Mouse (Mus musculus) C2C12 (cell line): ENCODE measurements around the gene Id1. TPM values are rescaled to one million over a fixed set of nuclear protein-coding genes. Genes with fewer than 3 reads are reported as not detected.

ENCODE experiments used
- H3K27me3 ChIP-seq: one replicate; pipeline ENCODE4 v1.6.1; 2011; ENCODE audit not compliant: control insufficient read depth, insufficient read depth, insufficient read length
- H3K36me3 ChIP-seq: one replicate; pipeline ENCODE4 v1.6.1; 2011; ENCODE audit not compliant: control insufficient read depth, insufficient read depth
- H3K4me3 ChIP-seq: one replicate; pipeline ENCODE4 v1.5.1; 2011; ENCODE audit warnings: mild to moderate bottlenecking, control low read depth; ENCODE audit not compliant: poor library complexity, insufficient read depth, severe bottlenecking
- H3K79me2 ChIP-seq: one replicate; pipeline ENCODE4 v1.6.1; 2011; ENCODE audit not compliant: control insufficient read depth, insufficient read depth
- H3K79me3 ChIP-seq: one replicate; pipeline ENCODE4 v1.6.1; 2011; ENCODE audit warnings: low read depth, control low read depth
- H3ac ChIP-seq: one replicate; pipeline ENCODE3; 2011; ENCODE audit warnings: low read depth; ENCODE audit not compliant: control insufficient read depth, insufficient read length
- CEBPB ChIP-seq: IDR thresholded peaks from one replicate; pipeline ENCODE4 v1.6.1; 2011; ENCODE audit warnings: low read depth, mild to moderate bottlenecking, control low read depth, moderate library complexity
- CTCF ChIP-seq: IDR thresholded peaks from one replicate; pipeline ENCODE4 v1.5.1; 2011; ENCODE audit not compliant: control insufficient read depth, insufficient read depth, insufficient read length
- FOSL1 ChIP-seq: IDR thresholded peaks from one replicate; pipeline ENCODE4 v1.8.0; 2011; ENCODE audit warnings: mild to moderate bottlenecking, low read length; ENCODE audit not compliant: poor library complexity, insufficient read depth, severe bottlenecking
- MAX ChIP-seq: IDR thresholded peaks from one replicate; pipeline ENCODE4 v1.6.1; 2011; ENCODE audit warnings: mild to moderate bottlenecking, control low read depth
- MYOD1 ChIP-seq: IDR thresholded peaks from one replicate; pipeline ENCODE4 v1.6.1; 2011; ENCODE audit warnings: low read depth; ENCODE audit not compliant: control insufficient read depth, insufficient read length
- MYOG ChIP-seq: IDR thresholded peaks from one replicate; pipeline ENCODE4 v1.6.1; 2011; ENCODE audit not compliant: control insufficient read depth, insufficient read length; ENCODE audit errors: extremely low read depth
- USF1 ChIP-seq: IDR thresholded peaks from one replicate; pipeline ENCODE4 v1.6.1; 2011; ENCODE audit warnings: low read depth, mild to moderate bottlenecking, control low read depth, moderate library complexity
- long read RNA-seq, 2 experiments: library from polyadenylated mRNA; unstranded; transcript quantifications; one replicate each; pipeline ENCODE4 v2.0.0; 2019 to 2020
- polyA plus RNA-seq: library from polyadenylated mRNA; unstranded; fragments of >200 nt; fragmentation: generic; extraction: Trizol; gene quantifications from one replicate; pipeline ENCODE4 v1.2.1, GENCODE M21; 2012; ENCODE audit warnings: missing spikeins

The Id1 gene
- polyA plus RNA-seq = 503 TPM
- long read RNA-seq, experiment 1, transcript Id1-201 (2 exons, 934 nt) = major isoform, 63 of 70 reads
- long read RNA-seq, experiment 1, partial matches to known transcripts = 0 of 70 reads
- long read RNA-seq, experiment 1, other reads (novel, unspliced or antisense) = 7 of 70 reads
- long read RNA-seq, experiment 2, transcript Id1-201 (2 exons, 934 nt) = major isoform, 38 of 43 reads
- long read RNA-seq, experiment 2, partial matches to known transcripts = 0 of 43 reads
- long read RNA-seq, experiment 2, other reads (novel, unspliced or antisense) = 5 of 43 reads

- peaks cover 17% of the 10 kb centered on the region for H3K36me3 ChIP-seq
- peak within 1 kb of the TSS; percentile 92 for H3ac ChIP-seq
- peak within 1 kb of the TSS; percentile 93 for H3K4me3 ChIP-seq
- H3K27me3 ChIP-seq = no peaks in the 10 kb centered on the region
- peaks cover 28% of the 10 kb centered on the region for H3K79me3 ChIP-seq
- peak; percentile 15 for TF ChIP-seq MYOD1
- no peak for TF ChIP-seq MYOG
- peak; percentile 60 for TF ChIP-seq MAX
- peaks cover 45% of the 10 kb centered on the region for H3K79me2 ChIP-seq
Measured at GRCm38 (mm10) chr2:152736090-152736601, at the start of gene Id1. Id1 (plus strand) TSS chr2:152736251.

DNA sequence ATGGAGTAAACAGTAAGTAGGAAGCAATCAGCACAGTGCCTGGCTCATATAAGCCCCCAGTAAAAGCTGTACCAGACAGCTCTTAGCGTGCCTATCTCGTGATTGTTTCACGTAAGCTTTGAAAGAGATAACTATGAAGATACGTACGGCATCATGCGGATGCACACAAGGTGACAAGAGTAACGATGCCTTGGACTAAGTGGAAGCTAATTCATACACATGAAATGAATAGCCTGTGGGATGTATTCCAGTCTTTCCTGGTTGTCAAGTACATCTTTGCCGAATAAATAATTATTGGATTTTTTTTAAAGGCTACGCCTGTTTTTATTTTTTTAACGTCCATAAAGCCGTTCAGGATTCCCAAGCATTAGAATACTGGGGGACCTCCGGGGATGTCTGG, 49.7 kb upstream of the Id1 start:
- Histone ChIP-seq H3K79me3 (peaks cover 19% of the 10 kb centered on the region), H3ac (no peak overlapping the region), H3K79me2 (peaks cover 46% of the 10 kb centered on the region), H3K36me3 (peaks cover 89% of the 10 kb centered on the region), H3K27me3 (no peaks in the 10 kb centered on the region), H3K4me3 (no peak overlapping the region)
- TF ChIP-seq CEBPB (no peak), MYOG (no peak), CTCF (no peak), USF1 (no peak), MAX (no peak), MYOD1 (no peak), FOSL1 (no peak)

DNA sequence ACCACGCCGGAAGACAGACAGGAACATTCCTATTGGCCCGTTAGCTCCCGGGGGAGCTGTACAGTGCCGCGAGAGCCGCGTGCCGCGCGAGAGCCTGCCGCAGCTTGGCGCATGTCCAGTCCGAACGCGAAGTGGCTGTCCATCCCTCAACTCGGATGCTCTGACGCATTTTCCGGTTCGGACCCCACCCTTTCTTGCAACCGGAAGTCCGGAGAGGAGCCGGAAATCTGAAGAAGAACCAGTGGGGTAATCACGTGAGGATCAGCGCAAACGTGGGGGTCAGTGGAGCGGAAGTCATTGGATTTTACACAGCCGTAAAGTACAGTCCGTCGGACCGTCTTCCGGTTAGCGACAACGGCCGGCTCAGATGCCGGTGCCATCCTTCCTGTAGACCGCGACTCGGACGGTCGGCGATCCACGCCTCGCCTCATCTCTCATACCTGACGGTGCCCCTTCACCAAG, 49.2 kb upstream of the Id1 start, which contains the start of gene Mcts2:
Gene Mcts2, plus strand, starts transcription at position 230 of the 462 bp plus-strand sequence.
- Histone ChIP-seq H3ac (peak within 1 kb of the TSS; percentile 46), H3K36me3 (peaks cover 84% of the 10 kb centered on the region), H3K4me3 (peak within 1 kb of the TSS; percentile 49), H3K79me2 (peaks cover 41% of the 10 kb centered on the region), H3K79me3 (peaks cover 19% of the 10 kb centered on the region), H3K27me3 (no peaks in the 10 kb centered on the region)
- TF ChIP-seq MAX (peak; percentile 9), USF1 (peak; percentile 91), CEBPB (no peak), MYOD1 (no peak), MYOG (no peak), FOSL1 (no peak), CTCF (no peak)

DNA sequence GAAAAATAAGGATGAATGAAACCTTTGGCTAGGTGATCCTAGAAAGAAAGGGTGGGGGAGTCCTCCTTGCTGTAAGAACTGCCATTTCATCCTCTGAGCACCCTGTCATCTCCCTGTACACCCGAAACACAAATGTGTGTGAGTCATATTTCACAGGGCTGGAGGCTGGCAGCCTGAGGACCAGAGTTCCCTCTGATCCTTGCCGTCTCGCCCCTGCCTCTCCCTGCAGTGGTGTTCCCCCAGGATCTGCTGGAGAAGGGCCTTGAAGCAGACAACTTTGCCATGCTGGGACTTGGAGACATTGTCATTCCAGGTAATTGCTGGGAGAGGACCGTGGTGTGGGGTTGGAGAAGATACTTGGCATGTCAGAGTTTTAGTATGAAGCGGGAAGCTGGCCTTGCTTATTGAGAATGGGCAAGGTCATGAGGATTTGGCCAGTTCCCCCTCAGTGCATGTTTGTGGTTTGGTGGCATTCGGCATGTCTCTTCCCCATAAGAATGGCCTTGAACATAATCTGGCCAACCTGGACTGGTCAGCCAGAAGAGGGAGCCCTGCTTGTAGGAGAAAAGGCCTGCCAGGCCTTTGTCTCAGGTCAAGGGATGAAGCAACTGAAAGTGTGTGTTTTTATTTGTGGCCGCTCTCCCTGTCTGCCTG, 44.4 kb upstream of the Id1 start:
- Histone ChIP-seq H3K79me3 (peaks cover 16% of the 10 kb centered on the region), H3K27me3 (no peaks in the 10 kb centered on the region), H3K79me2 (peaks cover 44% of the 10 kb centered on the region), H3K4me3 (no peak overlapping the region), H3ac (peak overlapping the region; percentile 36), H3K36me3 (peaks cover 65% of the 10 kb centered on the region)
- TF ChIP-seq FOSL1 (no peak), CEBPB (peak; percentile 47), CTCF (peak; percentile 29), MAX (peak; percentile 36)

DNA sequence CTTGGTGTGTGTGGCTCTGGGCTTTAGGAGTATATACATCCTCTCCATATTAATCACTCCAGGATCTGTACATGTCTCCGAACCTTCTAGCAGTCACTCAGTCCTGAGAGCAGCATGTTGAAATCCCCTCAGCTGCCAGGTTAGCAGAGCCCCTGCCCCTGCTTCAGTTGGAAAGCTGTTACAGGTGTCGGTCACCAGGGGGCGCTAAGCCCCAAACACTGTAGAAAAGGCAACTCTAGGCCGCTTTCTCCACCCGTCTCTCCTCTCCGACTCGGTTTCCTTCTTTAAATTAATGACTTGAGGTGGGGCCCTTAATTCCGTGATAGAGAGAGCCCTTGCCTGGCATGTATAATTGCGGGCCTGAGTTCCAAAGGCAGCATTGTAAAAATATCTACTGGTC, 42.8 kb upstream of the Id1 start:
- TF ChIP-seq CTCF (peak; percentile 51), MYOG (no peak)
- no peak overlapping the region for H3K4me3 ChIP-seq
- H3K27me3 ChIP-seq = no peaks in the 10 kb centered on the region
- H3K36me3 ChIP-seq = peaks cover 64% of the 10 kb centered on the region
- H3K79me2 ChIP-seq = peaks cover 31% of the 10 kb centered on the region
- H3K79me3 ChIP-seq = peaks cover 5% of the 10 kb centered on the region
- H3ac ChIP-seq = peak overlapping the region; percentile 49

DNA sequence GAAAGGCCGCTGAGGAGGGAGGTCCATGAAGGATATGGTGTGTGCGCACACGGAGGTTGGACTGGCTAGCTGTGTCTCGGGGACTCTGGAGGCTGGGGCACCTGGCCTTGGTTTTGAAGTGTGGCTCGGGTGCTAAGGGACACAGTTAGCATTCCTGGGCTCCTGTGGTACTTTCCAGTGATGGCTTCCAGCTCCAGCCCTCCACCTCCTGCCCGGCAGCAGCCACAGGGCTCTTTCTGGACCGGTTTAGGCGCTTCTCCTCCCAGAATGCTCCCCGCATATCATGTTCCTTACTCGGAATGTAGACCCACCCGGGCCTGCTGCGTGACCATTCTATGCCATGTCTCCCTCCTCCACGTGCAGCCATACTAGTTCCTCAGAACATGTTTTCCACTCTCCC, 42.3 kb upstream of the Id1 start:
- peaks cover 64% of the 10 kb centered on the region for H3K36me3 ChIP-seq
- H3K27me3 ChIP-seq = no peaks in the 10 kb centered on the region
- peak overlapping the region; percentile 49 for H3ac ChIP-seq
- peaks cover 4% of the 10 kb centered on the region for H3K79me3 ChIP-seq
- TF ChIP-seq FOSL1 (no peak), CTCF (no peak), MYOD1 (no peak), MYOG (no peak), USF1 (no peak), CEBPB (no peak), MAX (no peak)
- no peak overlapping the region for H3K4me3 ChIP-seq
- peaks cover 26% of the 10 kb centered on the region for H3K79me2 ChIP-seq
